Mouse (Mus musculus): Measurements from ENCODE around the gene Ece1.

- TF ChIP-seq CTCF (conservative IDR thresholded peaks at IDR 0.05; ENCODE audit: low read length) (no peak), POU5F1 (IDR thresholded peaks at IDR 0.05; ENCODE audit: borderline replicate concordance, low read length) (no peak)
Measured at GRCm38 (mm10) chr4:137850161-137850560, 11.9 kb upstream of the Ece1 start.
